Mouse (Mus musculus): ENCODE measurements around the gene Vps13d. TPM values are rescaled to one million over a fixed set of nuclear protein-coding genes. Genes with fewer than 3 reads are reported as not detected.
A peak's percentile ranks its signal among the peaks of the same experiment; 100 is the strongest.

The Vps13d gene
- polyA plus RNA-seq, 1 experiment from 2014 or later = 8.9 TPM

GRCm38 (mm10) chr4:145215396-145215795 lies 20.6 kb upstream of the Vps13d start:
- no peak for ATAC-seq
- WGBS = 85% methylated on average over 2 of the region's 2 CpGs
- Histone ChIP-seq H3K27ac (ENCODE audit: low read length) (no peak overlapping the region), H3K4me1 (ENCODE audit: control insufficient read depth, insufficient read depth, low read length) (no peaks in the 10 kb centered on the region), H3K9ac (ENCODE audit: low read depth, low read length) (no peak overlapping the region), H3K4me3 (ENCODE audit: low read depth, low read length) (no peak overlapping the region), H3K4me2 (ENCODE audit: low read length) (no peak overlapping the region), H3K36me3 (ENCODE audit: control insufficient read depth, insufficient read depth, low read length) (no peaks in the 10 kb centered on the region), H3K27me3 (ENCODE audit: control insufficient read depth, insufficient read depth, low read depth, low read length) (no peaks in the 10 kb centered on the region), H3K9me3 (replicated peaks; ENCODE audit: control insufficient read depth, low read length, poor library complexity, severe bottlenecking) (no peaks in the 10 kb centered on the region)

DNA sequence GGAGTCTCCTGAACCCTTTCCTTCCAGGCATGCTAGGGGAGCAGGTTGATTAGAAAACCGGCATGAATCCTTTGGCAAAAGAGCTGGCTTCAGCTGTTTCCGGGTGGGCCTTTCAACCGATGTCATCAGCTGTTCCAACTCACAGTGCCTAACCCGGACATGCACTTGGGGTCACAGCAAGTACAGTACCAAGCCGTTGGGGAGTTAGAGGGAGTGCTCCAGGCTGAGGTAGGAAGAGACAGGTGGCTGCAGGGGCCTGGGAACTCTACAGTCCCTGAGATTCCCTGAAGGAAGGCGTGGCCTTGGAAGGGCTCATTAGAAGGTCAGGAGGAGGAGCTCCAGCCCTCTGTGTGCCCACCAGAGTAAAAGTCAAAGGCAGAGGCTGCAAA lies 20.0 kb upstream of the Vps13d start:
- peak; percentile 74 for ATAC-seq
- no peaks in the 10 kb centered on the region for H3K4me1 ChIP-seq (ENCODE audit: control insufficient read depth, insufficient read depth, low read length)
- no peaks in the 10 kb centered on the region for H3K36me3 ChIP-seq (ENCODE audit: control insufficient read depth, insufficient read depth, low read length)
- H3K27ac ChIP-seq (ENCODE audit: low read length) = peak overlapping the region; percentile 17; the same call in 1 of the 2 replicates
- no peaks in the 10 kb centered on the region for H3K9me3 ChIP-seq (replicated peaks; ENCODE audit: control insufficient read depth, low read length, poor library complexity, severe bottlenecking)
- no peak overlapping the region for H3K4me2 ChIP-seq (ENCODE audit: low read length)
- H3K27me3 ChIP-seq (ENCODE audit: control insufficient read depth, insufficient read depth, low read depth, low read length) = no peaks in the 10 kb centered on the region
- no peak overlapping the region for H3K9ac ChIP-seq (ENCODE audit: low read depth, low read length)
- WGBS = 60% methylated on average over 6 of the region's 6 CpGs
- H3K4me3 ChIP-seq (ENCODE audit: low read depth, low read length) = no peak overlapping the region

DNA sequence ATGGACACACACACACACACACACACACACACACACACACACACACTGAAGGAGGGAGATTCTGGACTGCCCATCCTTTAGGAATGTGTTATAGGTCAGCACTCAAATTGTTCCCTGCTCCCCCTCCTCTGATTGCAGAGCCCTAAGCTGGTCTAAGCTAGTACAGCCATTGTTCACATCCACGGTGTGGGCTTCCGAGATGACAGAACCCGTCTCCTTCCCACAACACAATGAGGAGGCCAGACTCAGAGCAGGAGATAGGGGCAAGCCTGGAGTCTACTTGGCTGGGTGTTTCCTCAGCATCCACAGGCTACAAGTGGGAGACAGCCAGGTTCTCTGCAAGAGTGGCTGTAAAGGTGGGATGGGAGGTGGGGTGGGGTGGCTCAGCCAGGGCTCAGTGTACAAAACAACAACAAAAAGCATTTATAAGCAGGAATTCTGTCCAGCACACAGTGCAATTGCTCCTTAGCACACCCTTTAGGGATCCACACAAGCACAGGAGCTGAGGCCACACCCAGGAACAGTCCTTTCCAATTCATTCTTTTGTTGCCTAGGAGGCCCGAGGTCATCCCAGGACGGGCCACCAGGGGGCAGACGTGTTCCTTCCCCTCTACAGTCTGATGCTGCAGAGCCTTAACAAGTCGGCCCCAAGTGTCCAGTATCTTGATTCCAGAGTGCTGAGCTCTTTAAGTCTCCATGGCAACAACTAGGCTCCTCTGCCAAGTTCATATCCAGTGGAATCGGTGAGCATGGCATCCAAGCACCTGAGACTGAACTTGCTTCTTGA lies 19.4 kb upstream of the Vps13d start:
- Histone ChIP-seq H3K27ac (ENCODE audit: low read length) (peak overlapping the region; percentile 23; the same call in 1 of the 2 replicates), H3K27me3 (ENCODE audit: control insufficient read depth, insufficient read depth, low read depth, low read length) (no peaks in the 10 kb centered on the region), H3K9ac (ENCODE audit: low read depth, low read length) (no peak overlapping the region), H3K9me3 (replicated peaks; ENCODE audit: control insufficient read depth, low read length, poor library complexity, severe bottlenecking) (no peaks in the 10 kb centered on the region), H3K4me2 (ENCODE audit: low read length) (no peak overlapping the region), H3K4me3 (ENCODE audit: low read depth, low read length) (no peak overlapping the region), H3K4me1 (ENCODE audit: control insufficient read depth, insufficient read depth, low read length) (no peaks in the 10 kb centered on the region), H3K36me3 (ENCODE audit: control insufficient read depth, insufficient read depth, low read length) (no peaks in the 10 kb centered on the region)
- WGBS = 24% methylated on average over 8 of the region's 8 CpGs
- peak; percentile 94 for ATAC-seq

- H3K9me3 ChIP-seq (replicated peaks; ENCODE audit: control insufficient read depth, low read length, poor library complexity, severe bottlenecking) = no peaks in the 10 kb centered on the region
- H3K27me3 ChIP-seq (ENCODE audit: control insufficient read depth, insufficient read depth, low read depth, low read length) = no peaks in the 10 kb centered on the region
- no peak overlapping the region for H3K4me2 ChIP-seq (ENCODE audit: low read length)
- H3K4me1 ChIP-seq (ENCODE audit: control insufficient read depth, insufficient read depth, low read length) = no peaks in the 10 kb centered on the region
- H3K36me3 ChIP-seq (ENCODE audit: control insufficient read depth, insufficient read depth, low read length) = no peaks in the 10 kb centered on the region
- WGBS = 76% methylated on average over 2 of the region's 2 CpGs
- H3K4me3 ChIP-seq (ENCODE audit: low read depth, low read length) = no peak overlapping the region
- no peak for ATAC-seq
- H3K9ac ChIP-seq (ENCODE audit: low read depth, low read length) = no peak overlapping the region
- H3K27ac ChIP-seq (ENCODE audit: low read length) = no peak overlapping the region
Measured at GRCm38 (mm10) chr4:145211076-145211475, 16.3 kb upstream of the Vps13d start.

GRCm38 (mm10) chr4:145210564-145210963 lies 15.8 kb upstream of the Vps13d start:
- no peak for ATAC-seq
- no peaks in the 10 kb centered on the region for H3K36me3 ChIP-seq (ENCODE audit: control insufficient read depth, insufficient read depth, low read length)
- 91% methylated on average over 5 of the region's 5 CpGs for WGBS
- no peak overlapping the region for H3K4me2 ChIP-seq (ENCODE audit: low read length)
- H3K4me1 ChIP-seq (ENCODE audit: control insufficient read depth, insufficient read depth, low read length) = no peaks in the 10 kb centered on the region
- H3K9ac ChIP-seq (ENCODE audit: low read depth, low read length) = no peak overlapping the region
- H3K27me3 ChIP-seq (ENCODE audit: control insufficient read depth, insufficient read depth, low read depth, low read length) = no peaks in the 10 kb centered on the region
- no peaks in the 10 kb centered on the region for H3K9me3 ChIP-seq (replicated peaks; ENCODE audit: control insufficient read depth, low read length, poor library complexity, severe bottlenecking)
- no peak overlapping the region for H3K4me3 ChIP-seq (ENCODE audit: low read depth, low read length)
- H3K27ac ChIP-seq (ENCODE audit: low read length) = no peak overlapping the region

GRCm38 (mm10) chr4:145209690-145210088 lies 14.9 kb upstream of the Vps13d start:
- Histone ChIP-seq H3K4me1 (ENCODE audit: control insufficient read depth, insufficient read depth, low read length) (no peaks in the 10 kb centered on the region), H3K27ac (ENCODE audit: low read length) (no peak overlapping the region), H3K4me2 (ENCODE audit: low read length) (no peak overlapping the region), H3K27me3 (ENCODE audit: control insufficient read depth, insufficient read depth, low read depth, low read length) (no peaks in the 10 kb centered on the region), H3K9me3 (replicated peaks; ENCODE audit: control insufficient read depth, low read length, poor library complexity, severe bottlenecking) (no peaks in the 10 kb centered on the region), H3K36me3 (ENCODE audit: control insufficient read depth, insufficient read depth, low read length) (no peaks in the 10 kb centered on the region), H3K4me3 (ENCODE audit: low read depth, low read length) (no peak overlapping the region), H3K9ac (ENCODE audit: low read depth, low read length) (no peak overlapping the region)
- WGBS = 45% methylated on average over 5 of the region's 5 CpGs
- ATAC-seq = no peak

- ATAC-seq = no peak
- WGBS = 76% methylated on average over 6 of the region's 6 CpGs
- Histone ChIP-seq H3K4me2 (ENCODE audit: low read length) (no peak overlapping the region), H3K4me3 (ENCODE audit: low read depth, low read length) (no peak overlapping the region), H3K4me1 (ENCODE audit: control insufficient read depth, insufficient read depth, low read length) (no peaks in the 10 kb centered on the region), H3K36me3 (ENCODE audit: control insufficient read depth, insufficient read depth, low read length) (no peaks in the 10 kb centered on the region), H3K27ac (ENCODE audit: low read length) (no peak overlapping the region), H3K9ac (ENCODE audit: low read depth, low read length) (no peak overlapping the region), H3K27me3 (ENCODE audit: control insufficient read depth, insufficient read depth, low read depth, low read length) (no peaks in the 10 kb centered on the region), H3K9me3 (replicated peaks; ENCODE audit: control insufficient read depth, low read length, poor library complexity, severe bottlenecking) (no peaks in the 10 kb centered on the region)
Measured at GRCm38 (mm10) chr4:145209076-145209689, 14.4 kb upstream of the Vps13d start.

DNA sequence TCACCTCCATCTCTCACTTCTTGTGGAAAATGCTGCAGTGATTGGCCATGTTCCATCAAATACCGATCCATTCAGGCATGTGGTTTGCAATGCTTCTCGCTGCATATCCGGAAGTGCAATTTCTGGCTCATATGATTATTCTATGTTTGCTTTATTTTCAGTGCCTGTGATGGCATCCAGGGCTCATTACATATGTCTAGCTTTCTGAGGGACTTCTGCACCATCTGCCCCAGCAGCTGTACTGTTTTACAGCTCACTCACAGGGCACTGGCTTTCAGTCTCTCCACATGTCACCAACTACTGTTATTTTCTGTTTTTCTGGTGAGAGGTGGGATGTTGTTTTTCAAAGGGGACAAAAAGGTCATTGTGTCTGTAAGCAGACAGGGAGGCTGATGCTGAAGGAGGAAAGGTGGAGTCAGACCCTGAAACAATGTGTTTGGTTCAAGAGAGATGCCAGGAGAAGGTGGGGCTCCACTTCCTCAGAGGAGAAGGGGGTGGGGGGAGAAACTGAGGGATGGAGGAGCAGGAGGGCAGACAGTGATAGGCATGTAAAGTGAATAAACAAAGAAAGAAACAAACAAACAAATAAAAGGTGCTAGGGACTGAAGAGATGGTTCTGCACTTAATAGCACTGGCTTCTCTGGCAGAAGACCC lies 13.0 kb upstream of the Vps13d start:
- H3K27ac ChIP-seq (ENCODE audit: low read length) = no peak overlapping the region
- WGBS = 89% methylated on average over 3 of the region's 3 CpGs
- no peak for ATAC-seq

DNA sequence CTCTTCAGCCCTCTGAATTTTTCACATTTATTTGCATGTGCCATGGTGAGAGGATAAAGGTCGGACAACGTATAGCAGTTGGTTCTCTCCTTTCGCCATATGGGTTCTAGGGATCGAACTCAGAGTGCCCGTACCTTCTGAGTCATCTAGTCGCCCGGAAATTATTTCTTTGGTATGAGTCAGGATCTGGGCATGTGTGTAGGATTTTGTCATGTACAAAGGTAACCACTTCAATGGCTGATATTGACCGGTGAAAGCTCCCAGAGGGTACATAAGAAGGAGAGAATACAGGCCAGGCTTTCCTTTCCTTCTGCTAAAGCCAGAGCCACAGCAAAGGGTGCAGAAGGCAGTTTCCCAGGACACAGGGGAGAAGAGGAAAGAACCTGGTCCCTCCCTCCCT lies 10.0 kb upstream of the Vps13d start:
- Histone ChIP-seq H3K4me3 (ENCODE audit: low read depth, low read length) (no peak overlapping the region), H3K9ac (ENCODE audit: low read depth, low read length) (no peak overlapping the region), H3K36me3 (ENCODE audit: control insufficient read depth, insufficient read depth, low read length) (no peaks in the 10 kb centered on the region), H3K27ac (ENCODE audit: low read length) (no peak overlapping the region), H3K4me1 (ENCODE audit: control insufficient read depth, insufficient read depth, low read length) (no peaks in the 10 kb centered on the region), H3K4me2 (ENCODE audit: low read length) (no peak overlapping the region), H3K27me3 (ENCODE audit: control insufficient read depth, insufficient read depth, low read depth, low read length) (no peaks in the 10 kb centered on the region), H3K9me3 (replicated peaks; ENCODE audit: control insufficient read depth, low read length, poor library complexity, severe bottlenecking) (no peaks in the 10 kb centered on the region)
- WGBS = 88% methylated on average over 8 of the region's 8 CpGs
- no peak for ATAC-seq

More for the DNA sequence above, 13.0 kb upstream of the Vps13d start:
- H3K4me3 ChIP-seq (ENCODE audit: low read depth, low read length) = no peak overlapping the region
- no peaks in the 10 kb centered on the region for H3K4me1 ChIP-seq (ENCODE audit: control insufficient read depth, insufficient read depth, low read length)
- no peaks in the 10 kb centered on the region for H3K27me3 ChIP-seq (ENCODE audit: control insufficient read depth, insufficient read depth, low read depth, low read length)
- no peak overlapping the region for H3K9ac ChIP-seq (ENCODE audit: low read depth, low read length)
- H3K36me3 ChIP-seq (ENCODE audit: control insufficient read depth, insufficient read depth, low read length) = no peaks in the 10 kb centered on the region
- H3K9me3 ChIP-seq (replicated peaks; ENCODE audit: control insufficient read depth, low read length, poor library complexity, severe bottlenecking) = no peaks in the 10 kb centered on the region
- H3K4me2 ChIP-seq (ENCODE audit: low read length) = no peak overlapping the region
